7 mouse cellular contexts compared by ENCODE assay signal in the genomic region with DNA sequence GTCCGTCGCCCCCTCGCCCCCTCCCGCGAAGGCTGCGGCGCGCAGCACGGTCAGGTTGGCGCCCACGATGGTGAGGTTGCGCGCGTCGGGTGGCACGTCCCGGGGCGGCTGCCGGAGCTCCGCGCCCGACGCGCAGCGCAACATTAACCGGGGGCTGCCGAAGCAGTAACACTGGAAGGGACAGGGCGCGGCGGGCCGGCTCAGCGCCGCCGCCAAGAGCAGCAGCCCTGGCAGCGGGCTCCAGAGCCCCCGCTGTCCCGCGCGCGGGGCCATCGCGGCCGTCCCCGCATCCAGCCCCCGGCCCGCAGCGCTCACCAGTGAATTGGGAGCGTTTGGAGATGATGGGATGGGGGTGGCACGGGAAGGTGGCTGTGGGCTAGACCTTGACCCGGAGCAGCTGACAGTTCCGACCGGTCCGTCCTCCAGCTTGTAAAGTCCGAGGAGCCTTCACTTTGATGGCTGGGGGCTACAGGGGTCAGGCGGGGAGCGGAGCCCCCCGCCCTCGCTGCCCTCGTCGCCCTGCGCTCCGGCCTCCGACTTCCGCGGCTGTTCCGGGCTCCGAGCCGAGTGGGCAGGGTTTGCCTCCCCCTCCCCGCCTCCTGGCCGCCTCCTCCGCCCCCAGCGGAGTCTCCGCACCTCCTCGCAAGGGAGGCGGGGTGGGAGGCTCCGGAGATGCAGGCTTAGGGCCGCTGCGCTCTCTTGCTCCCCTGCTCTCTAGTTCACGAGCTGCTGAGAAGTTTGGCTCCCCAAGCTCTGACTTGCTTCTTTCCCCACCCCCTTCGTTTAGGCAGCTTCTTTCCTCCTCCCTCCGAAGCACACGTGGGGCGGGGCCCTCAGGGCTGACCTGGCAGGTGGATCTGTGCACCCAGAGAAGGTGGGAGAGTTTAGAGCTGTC. TPM values are rescaled to one million over a fixed set of nuclear protein-coding genes. Genes with fewer than 3 reads are reported as not detected.
DNase-seq lines count a peak whose midpoint lies in the region; ATAC-seq and TF ChIP-seq lines count a peak whose summit lies in the region.

A gene (minus strand): TSS at position 728 of the 895 bp plus-strand sequence.

- H3K4me2 ChIP-seq in hindbrain, embryonic 12.5 days (replicated peaks), result peak within 1 kb of the TSS; percentile 94
- H3K4me2 ChIP-seq in limb, embryonic 14.5 days (replicated peaks; ENCODE audit: low read depth, low read length, severe bottlenecking), result peak within 1 kb of the TSS; percentile 97
- H3K4me2 ChIP-seq in midbrain, embryonic 16.5 days (ENCODE audit: low read length), result peak within 1 kb of the TSS; percentile 78

- no peaks in the 10 kb centered on the region for H3K36me3 ChIP-seq in hindbrain, embryonic 12.5 days
- no peaks in the 10 kb centered on the region for H3K36me3 ChIP-seq in limb, embryonic 14.5 days (ENCODE audit: control insufficient read depth, insufficient read depth, low read length)
- no peaks in the 10 kb centered on the region for H3K36me3 ChIP-seq in midbrain, embryonic 16.5 days (ENCODE audit: control insufficient read depth, insufficient read depth, low read length)

- TF ChIP-seq POLR2A in limb, embryonic 14.5 days (IDR thresholded peaks at IDR 0.05; ENCODE audit: borderline replicate concordance, extremely low read depth, insufficient read depth, insufficient read length), result no peak

- WGBS in hindbrain, embryonic 12.5 days, result under 1% methylated on average over 83 of the region's 83 CpGs
- under 1% methylated on average over 37 of the region's 83 CpGs for WGBS in limb, embryonic 14.5 days
- WGBS in midbrain, embryonic 16.5 days, result under 1% methylated on average over 77 of the region's 83 CpGs

- ATAC-seq in hindbrain, embryonic 12.5 days (ENCODE audit: low FRiP score), result peak; percentile 28
- peak; percentile 21; the same call in 1 of the 2 replicates for ATAC-seq in limb, embryonic 14.5 days (ENCODE audit: low FRiP score, low read depth)
- peak; percentile 9 for ATAC-seq in midbrain, embryonic 16.5 days

- H3K4me3 ChIP-seq in hindbrain, embryonic 12.5 days, result peak within 1 kb of the TSS; percentile 45
- peak within 1 kb of the TSS; percentile 52 for H3K4me3 ChIP-seq in limb, embryonic 14.5 days (replicated peaks; ENCODE audit: low read length)
- peak within 1 kb of the TSS; percentile 60 for H3K4me3 ChIP-seq in midbrain, embryonic 16.5 days (ENCODE audit: low read depth, low read length)

- peak within 1 kb of the TSS; percentile 54 for H3K9ac ChIP-seq in hindbrain, embryonic 12.5 days
- H3K9ac ChIP-seq in limb, embryonic 14.5 days (ENCODE audit: low read depth, low read length, severe bottlenecking), result peak within 1 kb of the TSS; percentile 38; the same call in 1 of the 2 replicates
- H3K9ac ChIP-seq in midbrain, embryonic 16.5 days (ENCODE audit: low read depth, low read length), result peak within 1 kb of the TSS; percentile 75

- DNase-seq in Muller cell, postnatal 12 days (ENCODE audit: inconsistent ontology term), result peak; percentile 13
- DNase-seq in adrenal gland, postnatal 14 days, result peak; percentile 83
- DNase-seq in forelimb bud, embryonic 11.5 days (ENCODE audit: low read depth, low spot score), result peak; percentile 13
- DNase-seq in limb, embryonic 14.5 days (ENCODE audit: low spot score), result peak; percentile 50
- DNase-seq in thymus, adult 18-20 months, result peak; percentile 40 to 44

- H3K27ac ChIP-seq in hindbrain, embryonic 12.5 days, result peak within 1 kb of the TSS; percentile 40
- no peak within 1 kb of the TSS for H3K27ac ChIP-seq in limb, embryonic 14.5 days (replicated peaks; ENCODE audit: low read depth, low read length)
- peak within 1 kb of the TSS; percentile 24; the same call in 1 of the 2 replicates for H3K27ac ChIP-seq in midbrain, embryonic 16.5 days (ENCODE audit: low read length)

- no peaks in the 10 kb centered on the region for H3K9me3 ChIP-seq in hindbrain, embryonic 12.5 days (replicated peaks)
- H3K9me3 ChIP-seq in limb, embryonic 14.5 days (ENCODE audit: control insufficient read depth, low read length), result no peaks in the 10 kb centered on the region
- H3K9me3 ChIP-seq in midbrain, embryonic 16.5 days (replicated peaks; ENCODE audit: control insufficient read depth, low read length, poor library complexity, severe bottlenecking), result no peaks in the 10 kb centered on the region

- H3K4me1 ChIP-seq in hindbrain, embryonic 12.5 days, result peaks cover 18% of the 10 kb centered on the region
- peaks cover 7% of the 10 kb centered on the region for H3K4me1 ChIP-seq in limb, embryonic 14.5 days (ENCODE audit: control insufficient read depth, insufficient read depth, low read length)
- H3K4me1 ChIP-seq in midbrain, embryonic 16.5 days (ENCODE audit: control insufficient read depth, insufficient read depth, low read length), result peaks cover 4% of the 10 kb centered on the region

- H3K27me3 ChIP-seq in hindbrain, embryonic 12.5 days, result peaks cover 74% of the 10 kb centered on the region
- peaks cover 60% of the 10 kb centered on the region for H3K27me3 ChIP-seq in limb, embryonic 14.5 days (ENCODE audit: control insufficient read depth, insufficient read depth, low read length)
- H3K27me3 ChIP-seq in midbrain, embryonic 16.5 days (ENCODE audit: control insufficient read depth, insufficient read depth, low read depth, low read length), result peaks cover 37% of the 10 kb centered on the region

RNA-seq across cellular contexts. Expression of the gene that starts here (rescaled TPM):
- total RNA-seq in adrenal gland, postnatal 14 days (2021), result 14.7 and 16.5 TPM in 2 replicates
- 1.6 and 2.2 TPM in 2 replicates for polyA plus RNA-seq in hindbrain, embryonic 12.5 days (2016; fragmentation: Nextera tagmentation; extraction: Ambion mirVana)
- polyA plus RNA-seq in limb, embryonic 14.5 days (2012; rRNA removed), result 0.73 and 0.86 TPM in 2 replicates
- 0.45 and 0.48 TPM in 2 replicates for polyA plus RNA-seq in limb, embryonic 14.5 days (2014; fragmentation: Nextera tagmentation; extraction: Ambion mirVana)
- 1.1 and 1.6 TPM in 2 replicates for polyA plus RNA-seq in midbrain, embryonic 16.5 days (2015; fragmentation: Nextera tagmentation; extraction: Ambion mirVana)

Comparison
In these comparisons a context has a peak if more than half of its experiments do, and no peak if none do; other contexts are left out.
1. Peak in DNase-seq, ATAC-seq, H3K4me3 ChIP-seq, H3K9ac ChIP-seq and H3K4me2 ChIP-seq in limb, embryonic 14.5 days; RNA of the gene not detected or under 1 TPM.
2. DNase-seq: peak in every context shown above with its lines; median percentile 83 in adrenal gland, postnatal 14 days; 50 in limb, embryonic 14.5 days; 42 in thymus, adult 18-20 months; 13 in Muller cell, postnatal 12 days; 13 in forelimb bud, embryonic 11.5 days.